In genomic region chr3:53436550-53436949, GRCm38 (mm10) we compare ENCODE assay signal across 28 mouse cellular contexts. TPM values are rescaled to one million over a fixed set of nuclear protein-coding genes. Genes with fewer than 3 reads are reported as not detected.
"Had no signal": no experiment of that assay in that cellular context is flagged by ENCODE, and none has a peak within 500 bp of the region (broad histone marks: within the 10 kb centered on the region; RNA-seq: fewer than 3 reads in every experiment).

No protein-coding gene starts in this region.

- H3K36me3 ChIP-seq: lung, embryonic 15.5 days; midbrain, embryonic 10.5 days; midbrain, embryonic 12.5 days; neural tube, embryonic 13.5 days; neural tube, embryonic 15.5 days; stomach, embryonic 15.5 days had no signal

- H3K4me1 ChIP-seq: lung, embryonic 15.5 days; midbrain, embryonic 10.5 days; midbrain, embryonic 12.5 days; neural tube, embryonic 13.5 days; stomach, embryonic 15.5 days had no signal

- H3K4me3 ChIP-seq: lung, embryonic 15.5 days; midbrain, embryonic 10.5 days; midbrain, embryonic 12.5 days; myocyte; neural tube, embryonic 13.5 days; neural tube, embryonic 15.5 days; stomach, embryonic 15.5 days had no signal

- ATAC-seq: lung, postnatal 0 days; midbrain, embryonic 16.5 days had no signal

- DNase-seq: lung, adult 2 months; lung, postnatal 14 days; lung, postnatal 36 days; midbrain, embryonic 14.5 days; retina, postnatal 1 day; right cerebral cortex, adult 18-20 months; right cerebral cortex, postnatal 14 days; thymus, adult 2 months; thymus, postnatal 25 days; thymus, postnatal 4 days had no signal

- H3K27me3 ChIP-seq: lung, embryonic 15.5 days; midbrain, embryonic 12.5 days; neural tube, embryonic 13.5 days; neural tube, embryonic 15.5 days; stomach, embryonic 15.5 days had no signal

- H3K9me3 ChIP-seq: lung, embryonic 15.5 days; midbrain, embryonic 10.5 days; midbrain, embryonic 12.5 days; neural tube, embryonic 13.5 days; neural tube, embryonic 15.5 days; stomach, embryonic 15.5 days had no signal

- H3K27ac ChIP-seq: liver, embryonic 14.5 days; lung, embryonic 15.5 days; macrophage; midbrain, embryonic 10.5 days; midbrain, embryonic 12.5 days; neural tube, embryonic 13.5 days; neural tube, embryonic 15.5 days; stomach, embryonic 15.5 days; stomach, postnatal 0 days had no signal

RNA-seq across cellular contexts. Expression of gene Stoml3, which starts 51.9 kb away (rescaled TPM):
- total RNA-seq: megakaryocyte-erythroid progenitor cell, adult 5-6 weeks had no signal
- polyA plus RNA-seq: liver, embryonic 14.5 days; liver, embryonic 16.5 days; macrophage; midbrain, embryonic 10.5 days; midbrain, embryonic 12.5 days; midbrain, embryonic 14.5 days; midbrain, embryonic 16.5 days; myocyte; neural tube, embryonic 11.5 days; neural tube, embryonic 13.5 days; spleen, adult 2 months; stomach, postnatal 0 days; testis, adult 2 months; urinary bladder, adult 2 months had no signal
